Mouse (Mus musculus) embryonic facial prominence, embryonic 14.5 days (tissue): ENCODE results near the gene Cenpl. TPM values are rescaled to one million over a fixed set of nuclear protein-coding genes. Genes with fewer than 3 reads are reported as not detected.

Experiments
- ATAC-seq: fragments of 200-750 bp; cut with Nextera tagmentation; 2 replicates; pipeline ENCODE4 v1.8.0; 2017; ENCODE audit warnings: low read depth, moderate number of reproducible peaks, moderate TSS enrichment
- DNase-seq: peaks from one replicate; pipeline ENCODE4 v3.0.0-alpha.2; 2015; ENCODE audit warnings: low spot score
- H3K27ac ChIP-seq: fragments of 300-500 bp; sonication (generic); replicated peaks from 2 replicates; pipeline ENCODE4 v1.5.1; 2014; ENCODE audit warnings: low read depth, mild to moderate bottlenecking, low read length, moderate library complexity
- H3K27me3 ChIP-seq: fragments of 300-500 bp; sonication (generic); replicated peaks from 2 replicates; pipeline ENCODE4 v1.6.1; 2014; ENCODE audit warnings: low read length; ENCODE audit not compliant: control insufficient read depth, insufficient read depth
- H3K36me3 ChIP-seq: fragments of 300-500 bp; sonication (generic); 2 replicates; pipeline ENCODE4 v1.6.1; 2014; ENCODE audit warnings: low read length, mixed read lengths; ENCODE audit not compliant: control insufficient read depth, insufficient read depth
- H3K4me1 ChIP-seq: fragments of 300-500 bp; sonication (generic); 2 replicates; pipeline ENCODE4 v1.6.1; 2014; ENCODE audit warnings: antibody characterized with exemption, low read length; ENCODE audit not compliant: control insufficient read depth, insufficient read depth
- H3K4me2 ChIP-seq: fragments of 300-500 bp; sonication (generic); 2 replicates; pipeline ENCODE4 v1.6.1; 2014; ENCODE audit warnings: low read depth, mild to moderate bottlenecking, low read length, moderate library complexity, mixed read lengths
- H3K4me3 ChIP-seq: fragments of 300-500 bp; sonication (generic); 2 replicates; pipeline ENCODE4 v1.5.1; 2014; ENCODE audit warnings: low read depth, mild to moderate bottlenecking, low read length
- H3K9ac ChIP-seq: fragments of 300-500 bp; sonication (generic); 2 replicates; pipeline ENCODE4 v1.6.1; 2014; ENCODE audit warnings: low read depth, mild to moderate bottlenecking, low read length, moderate library complexity, mixed read lengths
- H3K9me3 ChIP-seq: fragments of 300-500 bp; sonication (generic); 2 replicates; pipeline ENCODE4 v1.6.1; 2016; ENCODE audit warnings: low read length; ENCODE audit not compliant: control insufficient read depth
- WGBS: fragments of 180-500 bp; shearing (Covaris S2); extraction: QIAGEN DNeasy Blood & Tissue Kit; methylation state at CpG from one replicate; pipeline ENCODE4 v1.1.7; 2014; 5-methylcytosine and 5-hydroxymethylcytosine counted together
- polyA plus RNA-seq: library from polyadenylated mRNA; unstranded; fragments of >200 nt; fragmentation: Nextera tagmentation; extraction: Ambion mirVana; gene quantifications from 2 replicates; pipeline ENCODE4 v1.2.1, GENCODE M21; 2014

Gene Cenpl
- polyA plus RNA-seq, 1 experiment from 2014 or later = 22.6 TPM

- H3K4me2 ChIP-seq = no peak overlapping the region
- no peak overlapping the region; the same call in 1 of the 2 replicates for H3K27ac ChIP-seq
- DNase-seq (peak; percentile 48), ATAC-seq (peak; percentile 47)
- no peaks in the 10 kb centered on the region for H3K9me3 ChIP-seq
- H3K27me3 ChIP-seq = no peaks in the 10 kb centered on the region
- H3K4me1 ChIP-seq = no peaks in the 10 kb centered on the region
- no peak overlapping the region for H3K9ac ChIP-seq
- H3K4me3 ChIP-seq = no peak overlapping the region
- peaks cover 48% of the 10 kb centered on the region for H3K36me3 ChIP-seq
- 20% methylated on average over 3 of the region's 3 CpGs for WGBS
Measured at GRCm38 (mm10) chr1:161039741-161040425, 30.6 kb upstream of the Cenpl start.

- H3K27ac ChIP-seq = 0 out of 2 replicates have a peak overlapping the region, but pooled peaks have one; percentile 40
- H3K4me2 ChIP-seq = no peak overlapping the region
- 57% methylated on average over 1 of the region's 1 CpGs for WGBS
- no peak overlapping the region for H3K9ac ChIP-seq
- no peaks in the 10 kb centered on the region for H3K9me3 ChIP-seq
- no peak overlapping the region for H3K4me3 ChIP-seq
- ATAC-seq (0 out of 2 replicates have a peak, but pooled peaks have one; percentile 5), DNase-seq (no peak)
- H3K27me3 ChIP-seq = no peaks in the 10 kb centered on the region
- H3K4me1 ChIP-seq = no peaks in the 10 kb centered on the region
- peaks cover 53% of the 10 kb centered on the region for H3K36me3 ChIP-seq
Measured at GRCm38 (mm10) chr1:161040426-161040770, 30.1 kb upstream of the Cenpl start.

GRCm38 (mm10) chr1:161040855-161041254 lies 29.7 kb upstream of the Cenpl start:
- Histone ChIP-seq H3K27me3 (no peaks in the 10 kb centered on the region), H3K27ac (0 out of 2 replicates have a peak overlapping the region, but pooled peaks have one; percentile 40), H3K9ac (no peak overlapping the region), H3K4me2 (no peak overlapping the region), H3K4me1 (no peaks in the 10 kb centered on the region), H3K4me3 (no peak overlapping the region), H3K9me3 (no peaks in the 10 kb centered on the region), H3K36me3 (peaks cover 52% of the 10 kb centered on the region)
- no peak for ATAC-seq
- DNase-seq = no peak

- no peak for DNase-seq
- ATAC-seq = no peak
- H3K4me3 ChIP-seq = no peak overlapping the region
- no peak overlapping the region for H3K27ac ChIP-seq
- H3K4me1 ChIP-seq = no peaks in the 10 kb centered on the region
- no peak overlapping the region for H3K9ac ChIP-seq
- H3K36me3 ChIP-seq = peaks cover 52% of the 10 kb centered on the region
- H3K9me3 ChIP-seq = no peaks in the 10 kb centered on the region
- 88% methylated on average over 7 of the region's 7 CpGs for WGBS
- H3K27me3 ChIP-seq = no peaks in the 10 kb centered on the region
- H3K4me2 ChIP-seq = no peak overlapping the region
Measured at GRCm38 (mm10) chr1:161041261-161042020, 29.1 kb upstream of the Cenpl start.

GRCm38 (mm10) chr1:161046972-161047371 lies 23.5 kb upstream of the Cenpl start:
- no peaks in the 10 kb centered on the region for H3K4me1 ChIP-seq
- H3K36me3 ChIP-seq = peaks cover 50% of the 10 kb centered on the region
- H3K4me3 ChIP-seq = no peak overlapping the region
- H3K4me2 ChIP-seq = no peak overlapping the region
- 83% methylated on average over 3 of the region's 3 CpGs for WGBS
- H3K9ac ChIP-seq = no peak overlapping the region
- no peaks in the 10 kb centered on the region for H3K9me3 ChIP-seq
- DNase-seq (no peak), ATAC-seq (no peak)
- no peaks in the 10 kb centered on the region for H3K27me3 ChIP-seq
- no peak overlapping the region for H3K27ac ChIP-seq

GRCm38 (mm10) chr1:161057164-161057563 lies 13.3 kb upstream of the Cenpl start:
- Histone ChIP-seq H3K36me3 (peaks cover 26% of the 10 kb centered on the region), H3K4me2 (no peak overlapping the region), H3K9ac (no peak overlapping the region), H3K27ac (no peak overlapping the region), H3K4me3 (no peak overlapping the region), H3K27me3 (no peaks in the 10 kb centered on the region), H3K4me1 (no peaks in the 10 kb centered on the region), H3K9me3 (no peaks in the 10 kb centered on the region)
- no peak for DNase-seq
- 95% methylated on average over 1 of the region's 1 CpGs for WGBS
- ATAC-seq = no peak

- DNase-seq = no peak
- 83% methylated on average over 1 of the region's 1 CpGs for WGBS
Measured at GRCm38 (mm10) chr1:161063351-161063750, 7.2 kb upstream of the Cenpl start.

GRCm38 (mm10) chr1:161071272-161071620 lies 733 bp downstream of the Cenpl start:
- WGBS = 0% methylated on average over 12 of the region's 12 CpGs

More at GRCm38 (mm10) chr1:161063351-161063750, 7.2 kb upstream of the Cenpl start:
- H3K9me3 ChIP-seq = no peaks in the 10 kb centered on the region
- H3K4me3 ChIP-seq = no peak overlapping the region
- 0 out of 2 replicates have a peak, but pooled peaks cover 12% of the 10 kb centered on the region for H3K36me3 ChIP-seq
- H3K4me1 ChIP-seq = no peaks in the 10 kb centered on the region
- no peak overlapping the region for H3K4me2 ChIP-seq
- H3K27me3 ChIP-seq = no peaks in the 10 kb centered on the region
- no peak for ATAC-seq
- H3K9ac ChIP-seq = no peak overlapping the region
- no peak overlapping the region for H3K27ac ChIP-seq

More at GRCm38 (mm10) chr1:161071272-161071620, 733 bp downstream of the Cenpl start:
- ATAC-seq (no peak), DNase-seq (no peak)
- Histone ChIP-seq H3K9me3 (no peaks in the 10 kb centered on the region), H3K9ac (peak overlapping the region; percentile 84), H3K27ac (peak overlapping the region; percentile 59; the same call in 1 of the 2 replicates), H3K4me2 (peak overlapping the region; percentile 73), H3K27me3 (no peaks in the 10 kb centered on the region), H3K4me3 (peak overlapping the region; percentile 78), H3K4me1 (peaks cover 22% of the 10 kb centered on the region), H3K36me3 (peaks cover 8% of the 10 kb centered on the region)
